Mouse (Mus musculus) bone marrow macrophage, adult 2 months (primary cell): ENCODE data around the gene Cadps.

Source experiments
- CTCF ChIP-seq: IDR thresholded peaks from 2 replicates; pipeline ENCODE4 v1.5.1; 2012; ENCODE audit warnings: low read depth, mild to moderate bottlenecking, low read length, moderate library complexity
- POLR2A ChIP-seq: IDR thresholded peaks from 2 replicates; pipeline ENCODE4 v1.6.1; 2012; ENCODE audit warnings: mild to moderate bottlenecking, low read depth, low read length, borderline replicate concordance

GRCm38 (mm10) chr14:12818442-12818841 is 4.4 kb downstream of the Cadps start:
- TF ChIP-seq POLR2A: no peak
- TF ChIP-seq CTCF: no peak
